Mouse (Mus musculus): Measurements from ENCODE around the gene Abhd13.

DNA sequence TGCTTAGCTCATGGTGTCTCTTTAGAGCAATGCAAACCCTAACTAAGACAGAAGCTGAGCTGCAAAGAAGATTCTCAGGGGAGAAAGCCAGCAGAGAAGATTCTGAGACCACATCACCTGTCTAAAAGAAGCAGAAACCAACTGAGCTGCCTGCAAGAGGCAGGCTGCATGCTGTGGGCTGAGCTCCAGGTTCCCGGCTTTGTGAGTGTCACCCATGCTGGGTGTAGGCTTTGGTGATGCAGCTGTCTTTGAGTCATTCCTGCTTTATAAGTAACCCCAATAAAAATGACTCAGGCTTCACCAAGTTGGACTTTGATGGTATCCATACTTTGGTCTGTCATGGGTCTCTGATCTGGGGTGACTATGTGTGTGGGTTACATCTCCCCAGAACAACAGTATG, 38.7 kb downstream of the Abhd13 start:
- no peak for TF ChIP-seq CTCF (IDR thresholded peaks at IDR 0.05; ENCODE audit: low read depth, low read length)
- TF ChIP-seq POLR2A (IDR thresholded peaks at IDR 0.05; ENCODE audit: insufficient read depth, low read length) = no peak
- TF ChIP-seq EP300 (IDR thresholded peaks at IDR 0.05; ENCODE audit: insufficient read depth, low read depth, low read length) = no peak
